7 mouse cellular contexts compared by ENCODE assay signal in the genomic region with DNA sequence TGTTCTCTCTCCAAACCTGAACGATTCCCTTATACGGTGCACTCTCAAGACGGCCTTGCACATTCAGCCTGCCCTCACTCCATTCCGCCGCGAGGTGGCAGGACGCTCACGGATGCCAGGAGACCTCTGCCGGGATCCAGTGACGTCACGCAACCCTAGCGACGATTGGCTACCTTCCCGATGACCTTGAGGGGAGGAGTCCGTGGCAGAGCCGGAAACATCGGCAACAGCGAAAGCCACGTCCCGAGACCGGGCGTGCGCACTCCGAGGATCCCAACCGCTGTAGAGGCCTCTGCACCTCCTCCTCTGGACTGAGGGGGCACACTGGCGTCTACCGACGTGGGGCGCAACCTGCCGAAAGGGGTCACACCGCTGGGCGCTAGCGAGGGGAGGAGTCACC. TPM values are rescaled to one million over a fixed set of nuclear protein-coding genes. Genes with fewer than 3 reads are reported as not detected.
DNase-seq lines count a peak whose midpoint lies in the region; ATAC-seq and TF ChIP-seq lines count a peak whose summit lies in the region.

No protein-coding gene starts in this region.

- no peaks in the 10 kb centered on the region for H3K9me3 ChIP-seq in embryonic facial prominence, embryonic 10.5 days
- H3K9me3 ChIP-seq in intestine, postnatal 0 days (ENCODE audit: control insufficient read depth): no peaks in the 10 kb centered on the region
- H3K9me3 ChIP-seq in midbrain, embryonic 12.5 days: no peaks in the 10 kb centered on the region

- peaks cover 12% of the 10 kb centered on the region for H3K4me1 ChIP-seq in embryonic facial prominence, embryonic 10.5 days
- H3K4me1 ChIP-seq in intestine, postnatal 0 days (replicated peaks; ENCODE audit: control insufficient read depth, insufficient read depth, low read length): 0 out of 2 replicates have a peak, but pooled peaks cover 8% of the 10 kb centered on the region
- H3K4me1 ChIP-seq in midbrain, embryonic 12.5 days: peaks cover 13% of the 10 kb centered on the region
- peaks cover 3% of the 10 kb centered on the region; the same call in 1 of the 2 replicates for H3K4me1 ChIP-seq in small intestine, adult 2 months (ENCODE audit: control insufficient read depth, insufficient read depth, insufficient read length, low read length)

- H3K27me3 ChIP-seq in embryonic facial prominence, embryonic 10.5 days (replicated peaks; ENCODE audit: low read depth, poor library complexity, severe bottlenecking): 0 out of 2 replicates have a peak, but pooled peaks cover 14% of the 10 kb centered on the region
- no peaks in the 10 kb centered on the region for H3K27me3 ChIP-seq in intestine, postnatal 0 days (replicated peaks; ENCODE audit: control insufficient read depth, insufficient read depth, low read length)
- 0 out of 2 replicates have a peak, but pooled peaks cover 3% of the 10 kb centered on the region for H3K27me3 ChIP-seq in midbrain, embryonic 12.5 days
- no peaks in the 10 kb centered on the region for H3K27me3 ChIP-seq in small intestine, adult 2 months (ENCODE audit: control insufficient read depth, insufficient read depth, low read length)

- H3K4me2 ChIP-seq in intestine, postnatal 0 days (replicated peaks; ENCODE audit: low read depth): peak overlapping the region; percentile 95
- peak overlapping the region; percentile 92 for H3K4me2 ChIP-seq in midbrain, embryonic 12.5 days (replicated peaks)

- H3K36me3 ChIP-seq in embryonic facial prominence, embryonic 10.5 days (replicated peaks): peaks cover 24% of the 10 kb centered on the region
- H3K36me3 ChIP-seq in intestine, postnatal 0 days (ENCODE audit: control insufficient read depth, insufficient read depth): peaks cover 18% of the 10 kb centered on the region
- peaks cover 23% of the 10 kb centered on the region for H3K36me3 ChIP-seq in midbrain, embryonic 12.5 days
- peaks cover 18% of the 10 kb centered on the region for H3K36me3 ChIP-seq in small intestine, adult 2 months (ENCODE audit: control insufficient read depth, insufficient read depth, low read length)

- peak; percentile 98 for TF ChIP-seq CTCF in intestine, postnatal 0 days (IDR thresholded peaks at IDR 0.05; ENCODE audit: low read depth)
- TF ChIP-seq CTCF in small intestine, adult 2 months (IDR thresholded peaks at IDR 0.05; ENCODE audit: extremely low read depth, insufficient read length, insufficient replicate concordance, low read depth, low read length): peak; percentile 91

- TF ChIP-seq POLR2A in small intestine, adult 2 months (IDR thresholded peaks at IDR 0.05; ENCODE audit: low read depth, low read length): peak; percentile 98

- H3K27ac ChIP-seq in embryonic facial prominence, embryonic 10.5 days (replicated peaks): peak overlapping the region; percentile 93
- peak overlapping the region; percentile 94 for H3K27ac ChIP-seq in intestine, postnatal 0 days (ENCODE audit: low read depth, low read length)
- peak overlapping the region; percentile 96 for H3K27ac ChIP-seq in midbrain, embryonic 12.5 days (replicated peaks)
- peak overlapping the region; percentile 96 for H3K27ac ChIP-seq in small intestine, adult 2 months (ENCODE audit: insufficient read depth, low read depth, low read length)

- peak overlapping the region; percentile 92 for H3K4me3 ChIP-seq in embryonic facial prominence, embryonic 10.5 days
- H3K4me3 ChIP-seq in intestine, postnatal 0 days (ENCODE audit: low read depth, low read length): peak overlapping the region; percentile 97
- H3K4me3 ChIP-seq in midbrain, embryonic 12.5 days: peak overlapping the region; percentile 96
- peak overlapping the region; percentile 74 for H3K4me3 ChIP-seq in small intestine, adult 2 months (ENCODE audit: low read depth, low read length)

- WGBS in embryonic facial prominence, embryonic 10.5 days: under 1% methylated on average over 33 of the region's 33 CpGs
- WGBS in intestine, postnatal 0 days: under 1% methylated on average over 33 of the region's 33 CpGs
- under 1% methylated on average over 33 of the region's 33 CpGs for WGBS in midbrain, embryonic 12.5 days
- under 1% methylated on average over 33 of the region's 33 CpGs for WGBS in small intestine, adult 2 months

- peak; percentile 90 for ATAC-seq in intestine, postnatal 0 days
- peak; percentile 94 for ATAC-seq in midbrain, embryonic 12.5 days (ENCODE audit: low FRiP score, low read depth)

- DNase-seq in adrenal gland, postnatal 10 days: peak; percentile 100
- DNase-seq in embryonic facial prominence, embryonic 10.5 days (ENCODE audit: low spot score): peak; percentile 99
- peak; percentile 84 for DNase-seq in gonadal fat pad, adult 2 months (ENCODE audit: low read depth)
- peak; percentile 99 for DNase-seq in left cerebral cortex, postnatal 4 days

- peak overlapping the region; percentile 96 for H3K9ac ChIP-seq in intestine, postnatal 0 days (ENCODE audit: low read depth, low read length)
- H3K9ac ChIP-seq in midbrain, embryonic 12.5 days (replicated peaks): peak overlapping the region; percentile 100

- intact Hi-C loops in left cerebral cortex, postnatal 4 days (cut with DNase I): loop anchor here (5.0 kb wide), 1 partner anchor 50 kb away; the partner anchor contains the start of gene Ccdc107

RNA-seq across cellular contexts. Expression of gene Tesk1, which starts 0.3 kb away (rescaled TPM):
- total RNA-seq in adrenal gland, postnatal 10 days (2021): 10 to 100 TPM; 55.3 to 58.2 TPM
- polyA plus RNA-seq in embryonic facial prominence, embryonic 10.5 days (2016; fragmentation: Nextera tagmentation; extraction: Ambion mirVana): 6.9 and 9.2 TPM in 2 replicates
- 64.6 and 65.6 TPM in 2 replicates for polyA plus RNA-seq in gonadal fat pad, adult 2 months (2012; rRNA removed)
- polyA plus RNA-seq in intestine, postnatal 0 days (2015; fragmentation: Nextera tagmentation; extraction: Ambion mirVana): 4.6 and 4.7 TPM in 2 replicates
- total RNA-seq in left cerebral cortex, postnatal 4 days (2021): 100 to 1,000 TPM; 106 to 108 TPM
- polyA plus RNA-seq in midbrain, embryonic 12.5 days (2016; fragmentation: Nextera tagmentation; extraction: Ambion mirVana): 12.7 and 15.0 TPM in 2 replicates
- 45.8 and 77.6 TPM in 2 replicates for polyA plus RNA-seq in small intestine, adult 2 months (2012; rRNA removed)

RNA-seq across cellular contexts. Expression of gene Cd72, which starts 12.4 kb away (rescaled TPM):
- 1 to 10 TPM; 1.9 to 3.2 TPM for total RNA-seq in adrenal gland, postnatal 10 days (2021)
- 2.3 TPM in 2 replicates for polyA plus RNA-seq in embryonic facial prominence, embryonic 10.5 days (2016; fragmentation: Nextera tagmentation; extraction: Ambion mirVana)
- 3.5 and 3.8 TPM in 2 replicates for polyA plus RNA-seq in gonadal fat pad, adult 2 months (2012; rRNA removed)
- polyA plus RNA-seq in intestine, postnatal 0 days (2015; fragmentation: Nextera tagmentation; extraction: Ambion mirVana): 3.2 and 3.7 TPM in 2 replicates
- total RNA-seq in left cerebral cortex, postnatal 4 days (2021): not detected
- polyA plus RNA-seq in midbrain, embryonic 12.5 days (2016; fragmentation: Nextera tagmentation; extraction: Ambion mirVana): 2.0 and 2.9 TPM in 2 replicates
- polyA plus RNA-seq in small intestine, adult 2 months (2012; rRNA removed): 2.8 and 11.4 TPM in 2 replicates

RNA-seq across cellular contexts. Expression of gene Fam166b, which starts 13.1 kb away (rescaled TPM):
- total RNA-seq in adrenal gland, postnatal 10 days (2021): under 1 TPM; 0.27 to 0.97 TPM
- 0.11 TPM in 1 of 2 replicates, not detected in the other for polyA plus RNA-seq in embryonic facial prominence, embryonic 10.5 days (2016; fragmentation: Nextera tagmentation; extraction: Ambion mirVana)
- 3.4 and 4.4 TPM in 2 replicates for polyA plus RNA-seq in gonadal fat pad, adult 2 months (2012; rRNA removed)
- polyA plus RNA-seq in intestine, postnatal 0 days (2015; fragmentation: Nextera tagmentation; extraction: Ambion mirVana): 0.16 TPM in 1 of 2 replicates, not detected in the other
- 1 to 10 TPM; 1.0 to 1.3 TPM for total RNA-seq in left cerebral cortex, postnatal 4 days (2021)
- polyA plus RNA-seq in midbrain, embryonic 12.5 days (2016; fragmentation: Nextera tagmentation; extraction: Ambion mirVana): 0.28 and 0.38 TPM in 2 replicates
- 0.24 TPM in 1 of 2 replicates, not detected in the other for polyA plus RNA-seq in small intestine, adult 2 months (2012; rRNA removed)

RNA-seq across cellular contexts. Expression of gene Sit1, which starts 41.5 kb away (rescaled TPM):
- total RNA-seq in adrenal gland, postnatal 10 days (2021): under 1 TPM; 0.51 to 0.64 TPM
- not detected in 2 replicates for polyA plus RNA-seq in embryonic facial prominence, embryonic 10.5 days (2016; fragmentation: Nextera tagmentation; extraction: Ambion mirVana)
- polyA plus RNA-seq in gonadal fat pad, adult 2 months (2012; rRNA removed): 0.14 TPM in 1 of 2 replicates, not detected in the other
- not detected in 2 replicates for polyA plus RNA-seq in intestine, postnatal 0 days (2015; fragmentation: Nextera tagmentation; extraction: Ambion mirVana)
- not detected for total RNA-seq in left cerebral cortex, postnatal 4 days (2021)
- polyA plus RNA-seq in midbrain, embryonic 12.5 days (2016; fragmentation: Nextera tagmentation; extraction: Ambion mirVana): not detected in 2 replicates
- polyA plus RNA-seq in small intestine, adult 2 months (2012; rRNA removed): 0.96 and 1.9 TPM in 2 replicates

RNA-seq across cellular contexts. Expression of gene Ccdc107, which starts 50.7 kb away (rescaled TPM):
- 10 to 100 TPM; 41.1 to 45.5 TPM for total RNA-seq in adrenal gland, postnatal 10 days (2021)
- polyA plus RNA-seq in embryonic facial prominence, embryonic 10.5 days (2016; fragmentation: Nextera tagmentation; extraction: Ambion mirVana): 45.2 and 46.6 TPM in 2 replicates
- polyA plus RNA-seq in gonadal fat pad, adult 2 months (2012; rRNA removed): 184 and 241 TPM in 2 replicates
- 79.8 and 83.1 TPM in 2 replicates for polyA plus RNA-seq in intestine, postnatal 0 days (2015; fragmentation: Nextera tagmentation; extraction: Ambion mirVana)
- 10 to 100 TPM; 29.9 to 34.3 TPM for total RNA-seq in left cerebral cortex, postnatal 4 days (2021)
- polyA plus RNA-seq in midbrain, embryonic 12.5 days (2016; fragmentation: Nextera tagmentation; extraction: Ambion mirVana): 45.0 and 47.9 TPM in 2 replicates
- 365 and 503 TPM in 2 replicates for polyA plus RNA-seq in small intestine, adult 2 months (2012; rRNA removed)

Comparison
In these comparisons a context has a peak if more than half of its experiments do, and no peak if none do; other contexts are left out.
1. Peak in every context shown above with its lines: DNase-seq, ATAC-seq, H3K4me3 ChIP-seq and H3K27ac ChIP-seq.